In the genomic region with DNA sequence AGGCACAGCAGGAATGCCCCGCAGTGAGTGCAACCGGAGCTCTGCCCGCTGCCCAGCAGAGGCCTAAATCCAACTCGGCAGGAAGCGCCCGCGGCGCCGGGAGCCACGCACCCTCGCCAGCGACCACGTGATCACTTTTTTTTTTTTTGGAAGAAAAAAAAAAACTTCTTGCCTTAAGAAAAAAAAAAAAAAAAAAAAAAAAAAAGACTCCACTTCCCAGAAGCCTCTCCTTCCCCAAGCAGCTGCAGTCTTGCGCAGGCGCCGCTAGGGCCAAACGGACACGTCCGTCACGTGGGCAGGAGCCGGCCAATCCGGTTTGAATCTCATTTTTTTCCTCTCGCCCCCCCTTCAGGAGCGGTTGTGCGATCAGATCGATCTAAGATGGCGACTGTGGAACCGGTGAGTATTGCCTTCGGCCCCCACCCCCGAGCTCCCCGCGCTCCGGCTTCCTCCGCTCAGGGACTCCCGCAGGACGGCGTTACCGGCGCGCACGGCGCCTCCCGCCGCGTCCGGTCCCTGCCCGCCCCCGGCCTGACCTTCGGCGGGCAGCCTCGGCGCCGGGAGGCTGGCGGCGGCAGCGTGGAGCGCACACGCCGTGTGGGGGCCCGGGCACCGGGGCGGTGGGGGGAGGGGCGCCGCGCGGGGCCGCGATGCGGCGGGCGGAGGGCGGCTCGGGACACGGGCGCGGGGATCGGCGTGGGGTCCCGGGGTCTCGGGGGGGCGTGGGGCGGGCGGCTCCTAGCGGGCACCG, we compare ENCODE assay signal across 7 mouse cellular contexts. TPM values are rescaled to one million over a fixed set of nuclear protein-coding genes. Genes with fewer than 3 reads are reported as not detected.
DNase-seq lines count a peak whose midpoint lies in the region; ATAC-seq lines count a peak whose summit lies in the region.

No protein-coding gene starts in this region.

- peak overlapping the region; percentile 99 for H3K4me3 ChIP-seq in embryonic facial prominence, embryonic 11.5 days (ENCODE audit: low read depth, low read length)
- peak overlapping the region; percentile 98 for H3K4me3 ChIP-seq in limb, embryonic 10.5 days
- H3K4me3 ChIP-seq in midbrain, embryonic 13.5 days (replicated peaks): peak overlapping the region; percentile 99

- H3K4me2 ChIP-seq in embryonic facial prominence, embryonic 11.5 days (ENCODE audit: low read depth, low read length): peak overlapping the region; percentile 77
- H3K4me2 ChIP-seq in midbrain, embryonic 13.5 days (replicated peaks): peak overlapping the region; percentile 85

- peak overlapping the region; percentile 91 for H3K27ac ChIP-seq in embryonic facial prominence, embryonic 11.5 days (replicated peaks; ENCODE audit: low read depth, low read length)
- H3K27ac ChIP-seq in limb, embryonic 10.5 days: peak overlapping the region; percentile 99
- H3K27ac ChIP-seq in midbrain, embryonic 13.5 days: peak overlapping the region; percentile 97

- H3K9me3 ChIP-seq in embryonic facial prominence, embryonic 11.5 days (replicated peaks; ENCODE audit: control insufficient read depth, low read length): no peaks in the 10 kb centered on the region
- H3K9me3 ChIP-seq in limb, embryonic 10.5 days (replicated peaks): no peaks in the 10 kb centered on the region
- H3K9me3 ChIP-seq in midbrain, embryonic 13.5 days: no peaks in the 10 kb centered on the region

- no peaks in the 10 kb centered on the region for H3K27me3 ChIP-seq in embryonic facial prominence, embryonic 11.5 days (ENCODE audit: control insufficient read depth, insufficient read depth, low read length)
- H3K27me3 ChIP-seq in limb, embryonic 10.5 days (ENCODE audit: low read depth, poor library complexity, severe bottlenecking): no peaks in the 10 kb centered on the region
- peaks cover 12% of the 10 kb centered on the region for H3K27me3 ChIP-seq in midbrain, embryonic 13.5 days

- H3K4me1 ChIP-seq in embryonic facial prominence, embryonic 11.5 days (ENCODE audit: control insufficient read depth, insufficient read depth, low read length): no peaks in the 10 kb centered on the region
- H3K4me1 ChIP-seq in limb, embryonic 10.5 days: peaks cover 24% of the 10 kb centered on the region
- H3K4me1 ChIP-seq in midbrain, embryonic 13.5 days (replicated peaks): peaks cover 40% of the 10 kb centered on the region

- H3K9ac ChIP-seq in embryonic facial prominence, embryonic 11.5 days (replicated peaks; ENCODE audit: low read length): peak overlapping the region; percentile 94
- H3K9ac ChIP-seq in midbrain, embryonic 13.5 days (replicated peaks): peak overlapping the region; percentile 94

- peak; percentile 88 for ATAC-seq in embryonic facial prominence, embryonic 11.5 days (replicated peaks; ENCODE audit: insufficient number of reproducible peaks, low FRiP score, low TSS enrichment, low read depth)
- ATAC-seq in granulocyte monocyte progenitor cell, adult 5-6 weeks (replicated peaks; ENCODE audit: poor library complexity, severe bottlenecking): peak; percentile 70
- ATAC-seq in midbrain, embryonic 13.5 days: peak; percentile 90

- H3K36me3 ChIP-seq in embryonic facial prominence, embryonic 11.5 days (replicated peaks; ENCODE audit: control insufficient read depth, insufficient read depth, low read depth, low read length): no peaks in the 10 kb centered on the region
- 0 out of 2 replicates have a peak, but pooled peaks cover 3% of the 10 kb centered on the region for H3K36me3 ChIP-seq in limb, embryonic 10.5 days
- no peaks in the 10 kb centered on the region for H3K36me3 ChIP-seq in midbrain, embryonic 13.5 days

- peak; percentile 98 for DNase-seq in adrenal gland, postnatal 14 days
- peak; percentile 98 for DNase-seq in embryonic facial prominence, embryonic 11.5 days (ENCODE audit: low spot score)
- peak; percentile 98 for DNase-seq in kidney, adult 11 months
- DNase-seq in limb, embryonic 10.5 days (ENCODE audit: low spot score): peak; percentile 95
- DNase-seq in spleen, adult 12 weeks (ENCODE audit: low spot score): peak; percentile 93

- under 1% methylated on average over 53 of the region's 85 CpGs for WGBS in embryonic facial prominence, embryonic 11.5 days
- WGBS in limb, embryonic 10.5 days: 1% methylated on average over 74 of the region's 85 CpGs
- under 1% methylated on average over 54 of the region's 85 CpGs for WGBS in midbrain, embryonic 13.5 days

RNA-seq across cellular contexts. Expression of a gene that starts 1.1 kb away (rescaled TPM):
- total RNA-seq in adrenal gland, postnatal 14 days (2021): 171 and 181 TPM in 2 replicates
- 559 and 560 TPM in 2 replicates for polyA plus RNA-seq in embryonic facial prominence, embryonic 11.5 days (2014; fragmentation: Nextera tagmentation; extraction: Ambion mirVana)
- total RNA-seq in granulocyte monocyte progenitor cell, adult 5-6 weeks (2014; fragmentation: Nextera tagmentation): 179 and 203 TPM in 2 replicates
- 188 and 220 TPM in 2 replicates for total RNA-seq in granulocyte monocyte progenitor cell, adult 5-6 weeks (2017)
- 540 and 565 TPM in 2 replicates for polyA plus RNA-seq in limb, embryonic 10.5 days (2016; fragmentation: Nextera tagmentation; extraction: Ambion mirVana)
- 343 and 393 TPM in 2 replicates for polyA plus RNA-seq in midbrain, embryonic 13.5 days (2015; fragmentation: Nextera tagmentation; extraction: Ambion mirVana)

RNA-seq across cellular contexts. Expression of a gene that starts 37.8 kb away (rescaled TPM):
- total RNA-seq in adrenal gland, postnatal 14 days (2021): 50.5 and 54.4 TPM in 2 replicates
- 54.2 and 58.3 TPM in 2 replicates for polyA plus RNA-seq in embryonic facial prominence, embryonic 11.5 days (2014; fragmentation: Nextera tagmentation; extraction: Ambion mirVana)
- total RNA-seq in granulocyte monocyte progenitor cell, adult 5-6 weeks (2014; fragmentation: Nextera tagmentation): 38.7 and 45.3 TPM in 2 replicates
- total RNA-seq in granulocyte monocyte progenitor cell, adult 5-6 weeks (2017): 45.5 and 54.0 TPM in 2 replicates
- polyA plus RNA-seq in limb, embryonic 10.5 days (2016; fragmentation: Nextera tagmentation; extraction: Ambion mirVana): 49.7 and 51.1 TPM in 2 replicates
- polyA plus RNA-seq in midbrain, embryonic 13.5 days (2015; fragmentation: Nextera tagmentation; extraction: Ambion mirVana): 43.4 and 46.6 TPM in 2 replicates

Comparison
In these comparisons a context has a peak if more than half of its experiments do, and no peak if none do; other contexts are left out.
1. Peak in every context shown above with its lines: DNase-seq, ATAC-seq, H3K4me3 ChIP-seq and H3K27ac ChIP-seq.